Comparison of ENCODE assay signal across 8 mouse cellular contexts in the genomic region with DNA sequence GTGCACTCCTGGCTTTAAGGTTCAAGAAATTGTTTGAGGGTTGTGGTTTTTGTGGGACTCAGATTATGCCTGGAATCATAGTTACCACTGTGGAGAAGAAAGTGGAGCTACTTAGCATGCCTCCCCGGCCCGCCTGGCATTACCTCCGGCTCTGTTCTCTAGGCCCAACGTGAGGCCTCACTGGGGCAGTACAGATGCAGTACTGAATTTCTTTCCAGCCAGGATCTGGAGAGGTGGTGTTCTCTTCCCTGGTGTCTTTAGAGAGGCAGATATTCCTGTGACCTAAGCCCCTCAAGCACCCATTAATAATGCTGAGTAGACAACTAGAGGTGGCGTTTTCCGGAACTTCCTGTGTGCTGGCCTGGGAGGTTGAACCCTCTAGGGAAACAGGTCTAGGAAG. TPM values are rescaled to one million over a fixed set of nuclear protein-coding genes. Genes with fewer than 3 reads are reported as not detected.
DNase-seq lines count a peak whose midpoint lies in the region; ATAC-seq and TF ChIP-seq lines count a peak whose summit lies in the region.

No protein-coding gene starts in this region.

- H3K9ac ChIP-seq in ES-Bruce4 (ENCODE audit: low read depth, poor library complexity, severe bottlenecking), result 0 out of 2 replicates have a peak overlapping the region, but pooled peaks have one; percentile 86
- no peak overlapping the region for H3K9ac ChIP-seq in forebrain, postnatal 0 days
- H3K9ac ChIP-seq in liver, postnatal 0 days (replicated peaks), result peak overlapping the region; percentile 79; the same call in 1 of the 2 replicates

- peak overlapping the region; percentile 97 for H3K4me2 ChIP-seq in forebrain, postnatal 0 days (ENCODE audit: low read depth)
- H3K4me2 ChIP-seq in liver, postnatal 0 days (ENCODE audit: low read depth, low read length), result peak overlapping the region; percentile 95

- TF ChIP-seq POLR2A in ES-Bruce4 (IDR thresholded peaks at IDR 0.05; ENCODE audit: insufficient read depth, low read length), result no peak

- no peaks in the 10 kb centered on the region for H3K4me1 ChIP-seq in ES-Bruce4 (ENCODE audit: control insufficient read depth, insufficient read depth, low read length)
- H3K4me1 ChIP-seq in forebrain, postnatal 0 days (ENCODE audit: insufficient read depth), result peaks cover 4% of the 10 kb centered on the region; the same call in 1 of the 2 replicates
- H3K4me1 ChIP-seq in liver, postnatal 0 days (ENCODE audit: insufficient read depth), result peaks cover 28% of the 10 kb centered on the region

- peak; percentile 13 for DNase-seq in embryo, embryonic 10 days (ENCODE audit: low spot score)
- no peak for DNase-seq in embryo, embryonic 11 days
- no peak for DNase-seq in forebrain, postnatal 0 days
- no peak for DNase-seq in liver, postnatal 0 days
- DNase-seq in left cerebral cortex, adult 8-10 months (ENCODE audit: low spot score in 2 of 2), result no peak
- no peak for DNase-seq in cerebellum, postnatal 36 days
- no peak for DNase-seq in layer of hippocampus, postnatal 36 days

- no peaks in the 10 kb centered on the region for H3K27me3 ChIP-seq in ES-Bruce4 (ENCODE audit: control insufficient read depth, insufficient read depth, low read length, poor library complexity, severe bottlenecking)
- H3K27me3 ChIP-seq in forebrain, postnatal 0 days (ENCODE audit: insufficient read depth, low read length), result no peaks in the 10 kb centered on the region
- H3K27me3 ChIP-seq in liver, postnatal 0 days (ENCODE audit: insufficient read depth, low read length), result peaks cover 18% of the 10 kb centered on the region

- no peak for TF ChIP-seq EP300 in ES-Bruce4 (IDR thresholded peaks at IDR 0.05; ENCODE audit: insufficient read depth, low read depth, low read length)
- TF ChIP-seq EP300 in liver, postnatal 0 days (IDR thresholded peaks at IDR 0.05; ENCODE audit: low read depth), result no peak

- no peak overlapping the region for H3K27ac ChIP-seq in ES-Bruce4 (ENCODE audit: insufficient read depth, low read length)
- no peak overlapping the region for H3K27ac ChIP-seq in forebrain, postnatal 0 days (ENCODE audit: low read depth, low read length)
- no peak overlapping the region for H3K27ac ChIP-seq in liver, postnatal 0 days (ENCODE audit: low read depth)

- WGBS in forebrain, postnatal 0 days, result 24% methylated on average over 6 of the region's 6 CpGs
- WGBS in liver, postnatal 0 days (ENCODE audit: insufficient replicate concordance), result 67% methylated on average over 6 of the region's 6 CpGs

- H3K36me3 ChIP-seq in ES-Bruce4 (ENCODE audit: control insufficient read depth, insufficient read depth, low read length, poor library complexity, severe bottlenecking), result no peaks in the 10 kb centered on the region
- no peaks in the 10 kb centered on the region for H3K36me3 ChIP-seq in forebrain, postnatal 0 days (ENCODE audit: insufficient read depth)
- no peaks in the 10 kb centered on the region for H3K36me3 ChIP-seq in liver, postnatal 0 days (replicated peaks; ENCODE audit: insufficient read depth, low read length)

- ATAC-seq in forebrain, postnatal 0 days, result no peak
- ATAC-seq in liver, postnatal 0 days, result no peak

- H3K4me3 ChIP-seq in ES-Bruce4 (ENCODE audit: low read depth, low read length), result peak overlapping the region; percentile 94
- H3K4me3 ChIP-seq in forebrain, postnatal 0 days (ENCODE audit: low read depth, low read length), result peak overlapping the region; percentile 56
- peak overlapping the region; percentile 75 for H3K4me3 ChIP-seq in liver, postnatal 0 days (ENCODE audit: low read depth, low read length)

- no peaks in the 10 kb centered on the region for H3K9me3 ChIP-seq in ES-Bruce4 (replicated peaks; ENCODE audit: control insufficient read depth, insufficient read depth, low read length, poor library complexity, severe bottlenecking)
- no peaks in the 10 kb centered on the region for H3K9me3 ChIP-seq in forebrain, postnatal 0 days (ENCODE audit: low read length)
- H3K9me3 ChIP-seq in liver, postnatal 0 days (ENCODE audit: low read length), result no peaks in the 10 kb centered on the region

- TF ChIP-seq CTCF in ES-Bruce4 (IDR thresholded peaks at IDR 0.05; ENCODE audit: low read depth, low read length), result no peak
- TF ChIP-seq CTCF in forebrain, postnatal 0 days (IDR thresholded peaks at IDR 0.05; ENCODE audit: low read depth), result no peak
- TF ChIP-seq CTCF in liver, postnatal 0 days (IDR thresholded peaks at IDR 0.05; ENCODE audit: low read depth), result no peak

RNA-seq across cellular contexts. Expression of a gene that starts 2.2 kb away (rescaled TPM):
- 41.8 and 42.8 TPM in 2 replicates for polyA plus RNA-seq in ES-Bruce4 (2011; ENCODE audit: insufficient read depth, insufficient read length, low read depth, missing spikeins)
- 12.4 and 19.4 TPM in 2 replicates for total RNA-seq in forebrain, postnatal 0 days (2014; rRNA removed)
- polyA plus RNA-seq in forebrain, postnatal 0 days (2015; fragmentation: Nextera tagmentation; extraction: Ambion mirVana), result 15.2 and 17.7 TPM in 2 replicates
- polyA plus RNA-seq in liver, postnatal 0 days (2015; fragmentation: Nextera tagmentation; extraction: Ambion mirVana), result 101 and 116 TPM in 2 replicates
- total RNA-seq in left cerebral cortex, adult 8-10 months (2022), result 1 to 10 TPM in 3 of 4 experiments, under 1 TPM in 1; 0.87 to 1.7 (median 1.4) TPM
- 1 to 10 TPM in 1 of 2 experiments, under 1 TPM in 1; 0.52 to 1.4 TPM for total RNA-seq in layer of hippocampus, postnatal 36 days (2021)
